Mouse (Mus musculus): ENCODE data around the gene Slc4a2. TPM values are rescaled to one million over a fixed set of nuclear protein-coding genes. Genes with fewer than 3 reads are reported as not detected.

The Slc4a2 gene
- polyA plus RNA-seq, 1 experiment = 96.4 TPM

DNA sequence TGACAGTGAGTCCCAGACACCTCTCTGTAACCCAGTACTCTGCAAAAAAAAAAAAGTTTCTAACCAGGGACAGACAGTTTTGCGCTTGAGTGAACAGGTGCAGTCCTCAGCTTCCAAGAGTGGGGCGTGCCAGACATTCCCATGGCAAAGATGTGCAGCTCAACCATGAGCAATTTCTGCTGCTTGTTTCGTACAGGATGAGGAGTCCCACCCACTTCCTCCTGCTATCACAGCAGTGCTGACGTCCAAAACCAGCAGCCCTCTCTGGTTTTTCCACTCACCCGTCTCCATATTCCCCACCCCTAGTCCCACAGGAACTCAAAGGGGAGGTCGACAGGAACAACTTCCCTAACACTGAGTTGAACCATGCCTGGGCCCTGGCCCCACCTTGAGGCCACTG lies 39.2 kb upstream of the Slc4a2 start:
- Histone ChIP-seq H3ac (ENCODE audit: control insufficient read depth, insufficient read length) (no peak overlapping the region), H3K4me2 (ENCODE audit: low read depth) (peak overlapping the region; percentile 98), H3K4me3 (peak overlapping the region; percentile 30), H3K79me2 (ENCODE audit: control insufficient read depth, insufficient read depth) (no peaks in the 10 kb centered on the region), H3K36me3 (ENCODE audit: control insufficient read depth, insufficient read depth) (no peaks in the 10 kb centered on the region), H3K27me3 (ENCODE audit: control insufficient read depth, insufficient read depth, insufficient read length) (peaks cover 8% of the 10 kb centered on the region)
- TF ChIP-seq MAX (IDR thresholded peaks at IDR 0.05; ENCODE audit: low read depth) (no peak), MYOG (IDR thresholded peaks at IDR 0.05; ENCODE audit: control insufficient read depth in 1 of 3, insufficient read depth in 1 of 3, insufficient read length in 2 of 3, low read depth in 2 of 3) (peak in 2 of 3 experiments; percentile 58 to 82), E2F4 (IDR thresholded peaks at IDR 0.05; ENCODE audit: insufficient read depth) (no peak), TCF12 (IDR thresholded peaks at IDR 0.05; ENCODE audit: insufficient read depth, poor library complexity, severe bottlenecking) (peak; percentile 23), POLR2A (IDR thresholded peaks at IDR 0.05; ENCODE audit: insufficient read length, low read depth) (no peak), REST (IDR thresholded peaks at IDR 0.05; ENCODE audit: insufficient read depth, insufficient read length) (no peak), USF1 (IDR thresholded peaks at IDR 0.05; ENCODE audit: low read depth) (no peak), MYOD1 (IDR thresholded peaks at IDR 0.05; ENCODE audit: control insufficient read depth in 1 of 3, insufficient read length in 2 of 3, low read depth in 2 of 3) (peak; percentile 53 to 89 (median 73)), POLR2AphosphoS2 (IDR thresholded peaks at IDR 0.05; ENCODE audit: insufficient read length, low read depth) (no peak), TCF3 (IDR thresholded peaks at IDR 0.05; ENCODE audit: insufficient read length, low read depth) (no peak), CEBPB (IDR thresholded peaks at IDR 0.05; ENCODE audit: insufficient read depth, poor library complexity, severe bottlenecking) (0 out of 2 replicates have a peak, but pooled peaks have one; percentile 9), SRF (IDR thresholded peaks at IDR 0.05; ENCODE audit: control insufficient read depth, insufficient read length, low read depth) (no peak)

DNA sequence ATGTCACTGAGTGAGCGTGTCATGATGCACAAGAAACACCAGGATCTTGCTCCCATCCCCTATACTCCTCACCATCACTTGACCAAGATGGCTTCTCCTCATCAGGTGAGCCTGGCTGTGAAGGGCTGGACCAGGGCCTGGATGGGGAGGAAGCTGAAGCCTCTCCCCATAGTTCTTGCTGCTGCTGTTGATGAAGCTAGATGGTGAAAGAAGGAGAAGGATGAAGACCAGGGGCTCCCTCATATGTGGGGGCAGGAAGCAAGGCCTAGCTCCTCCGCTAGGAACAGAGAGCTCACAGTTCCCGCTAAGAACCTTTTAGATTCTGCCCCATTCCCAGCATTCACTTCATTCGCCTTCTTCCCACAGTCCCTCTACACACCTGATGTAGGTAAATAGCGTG lies 38.3 kb upstream of the Slc4a2 start:
- H3K4me2 ChIP-seq (ENCODE audit: low read depth) = no peak overlapping the region
- no peaks in the 10 kb centered on the region for H3K27me3 ChIP-seq (ENCODE audit: control insufficient read depth, insufficient read depth, insufficient read length)
- no peaks in the 10 kb centered on the region for H3K36me3 ChIP-seq (ENCODE audit: control insufficient read depth, insufficient read depth)
- H3ac ChIP-seq (ENCODE audit: control insufficient read depth, insufficient read length) = no peak overlapping the region
- no peak overlapping the region for H3K4me3 ChIP-seq
- no peak for TF ChIP-seq MYOD1 (IDR thresholded peaks at IDR 0.05; ENCODE audit: control insufficient read depth in 1 of 3, insufficient read length in 2 of 3, low read depth in 2 of 3)
- no peak for TF ChIP-seq CEBPB (IDR thresholded peaks at IDR 0.05; ENCODE audit: insufficient read depth, poor library complexity, severe bottlenecking)
- no peak for TF ChIP-seq TCF12 (IDR thresholded peaks at IDR 0.05; ENCODE audit: insufficient read depth, poor library complexity, severe bottlenecking)
- TF ChIP-seq MYOG (IDR thresholded peaks at IDR 0.05; ENCODE audit: control insufficient read depth in 1 of 3, insufficient read depth in 1 of 3, insufficient read length in 2 of 3, low read depth in 2 of 3) = no peak
- no peak for TF ChIP-seq POLR2A (IDR thresholded peaks at IDR 0.05; ENCODE audit: insufficient read length, low read depth)
- no peak for TF ChIP-seq USF1 (IDR thresholded peaks at IDR 0.05; ENCODE audit: low read depth)
- no peak for TF ChIP-seq POLR2AphosphoS2 (IDR thresholded peaks at IDR 0.05; ENCODE audit: insufficient read length, low read depth)
- TF ChIP-seq REST (IDR thresholded peaks at IDR 0.05; ENCODE audit: insufficient read depth, insufficient read length) = no peak
- TF ChIP-seq MAX (IDR thresholded peaks at IDR 0.05; ENCODE audit: low read depth) = no peak
- no peak for TF ChIP-seq SRF (IDR thresholded peaks at IDR 0.05; ENCODE audit: control insufficient read depth, insufficient read length, low read depth)
- no peak for TF ChIP-seq E2F4 (IDR thresholded peaks at IDR 0.05; ENCODE audit: insufficient read depth)
- TF ChIP-seq TCF3 (IDR thresholded peaks at IDR 0.05; ENCODE audit: insufficient read length, low read depth) = no peak
- no peaks in the 10 kb centered on the region for H3K79me2 ChIP-seq (ENCODE audit: control insufficient read depth, insufficient read depth)

DNA sequence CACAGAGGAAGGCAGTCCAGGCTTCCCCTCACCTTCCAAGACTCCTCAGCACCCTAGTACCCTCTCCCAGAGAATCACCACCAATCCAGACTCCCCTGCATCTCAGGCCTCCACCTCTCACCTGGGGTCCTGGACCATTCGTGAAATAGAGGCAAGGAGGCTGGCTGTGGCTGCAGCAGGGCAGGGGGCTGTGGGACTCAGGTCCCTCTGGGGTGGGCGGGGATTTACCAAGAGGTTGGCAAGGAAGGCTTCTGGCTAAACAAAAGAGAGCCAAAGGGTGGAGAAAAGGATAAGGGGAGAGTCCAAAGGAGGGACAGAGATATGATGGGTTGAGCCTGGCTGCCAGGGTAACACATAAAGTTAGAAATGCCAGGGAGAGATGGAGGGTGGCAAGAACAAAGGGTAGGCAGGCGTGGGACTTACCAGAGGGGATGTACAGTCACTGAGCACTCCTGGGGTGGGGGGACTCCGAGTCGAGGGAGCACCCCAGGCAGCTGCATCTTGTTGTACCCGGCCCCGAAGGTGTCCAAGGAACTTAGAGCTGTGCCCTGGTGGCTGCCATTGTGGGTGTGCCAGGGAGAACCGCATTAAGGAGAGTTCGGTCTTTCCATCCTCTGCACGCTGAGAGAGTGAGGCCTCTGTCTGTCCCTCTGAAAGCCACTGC lies 37.6 kb upstream of the Slc4a2 start:
- no peak overlapping the region for H3K4me3 ChIP-seq
- no peaks in the 10 kb centered on the region for H3K79me2 ChIP-seq (ENCODE audit: control insufficient read depth, insufficient read depth)
- no peak overlapping the region for H3ac ChIP-seq (ENCODE audit: control insufficient read depth, insufficient read length)
- H3K4me2 ChIP-seq (ENCODE audit: low read depth) = no peak overlapping the region
- TF ChIP-seq TCF12 (IDR thresholded peaks at IDR 0.05; ENCODE audit: insufficient read depth, poor library complexity, severe bottlenecking) (no peak), POLR2AphosphoS2 (IDR thresholded peaks at IDR 0.05; ENCODE audit: insufficient read length, low read depth) (no peak), SRF (IDR thresholded peaks at IDR 0.05; ENCODE audit: control insufficient read depth, insufficient read length, low read depth) (no peak), E2F4 (IDR thresholded peaks at IDR 0.05; ENCODE audit: insufficient read depth) (no peak), MYOG (IDR thresholded peaks at IDR 0.05; ENCODE audit: control insufficient read depth in 1 of 3, insufficient read depth in 1 of 3, insufficient read length in 2 of 3, low read depth in 2 of 3) (no peak), MYOD1 (IDR thresholded peaks at IDR 0.05; ENCODE audit: control insufficient read depth in 1 of 3, insufficient read length in 2 of 3, low read depth in 2 of 3) (no peak), REST (IDR thresholded peaks at IDR 0.05; ENCODE audit: insufficient read depth, insufficient read length) (no peak)
- no peaks in the 10 kb centered on the region for H3K36me3 ChIP-seq (ENCODE audit: control insufficient read depth, insufficient read depth)
- no peaks in the 10 kb centered on the region for H3K27me3 ChIP-seq (ENCODE audit: control insufficient read depth, insufficient read depth, insufficient read length)

DNA sequence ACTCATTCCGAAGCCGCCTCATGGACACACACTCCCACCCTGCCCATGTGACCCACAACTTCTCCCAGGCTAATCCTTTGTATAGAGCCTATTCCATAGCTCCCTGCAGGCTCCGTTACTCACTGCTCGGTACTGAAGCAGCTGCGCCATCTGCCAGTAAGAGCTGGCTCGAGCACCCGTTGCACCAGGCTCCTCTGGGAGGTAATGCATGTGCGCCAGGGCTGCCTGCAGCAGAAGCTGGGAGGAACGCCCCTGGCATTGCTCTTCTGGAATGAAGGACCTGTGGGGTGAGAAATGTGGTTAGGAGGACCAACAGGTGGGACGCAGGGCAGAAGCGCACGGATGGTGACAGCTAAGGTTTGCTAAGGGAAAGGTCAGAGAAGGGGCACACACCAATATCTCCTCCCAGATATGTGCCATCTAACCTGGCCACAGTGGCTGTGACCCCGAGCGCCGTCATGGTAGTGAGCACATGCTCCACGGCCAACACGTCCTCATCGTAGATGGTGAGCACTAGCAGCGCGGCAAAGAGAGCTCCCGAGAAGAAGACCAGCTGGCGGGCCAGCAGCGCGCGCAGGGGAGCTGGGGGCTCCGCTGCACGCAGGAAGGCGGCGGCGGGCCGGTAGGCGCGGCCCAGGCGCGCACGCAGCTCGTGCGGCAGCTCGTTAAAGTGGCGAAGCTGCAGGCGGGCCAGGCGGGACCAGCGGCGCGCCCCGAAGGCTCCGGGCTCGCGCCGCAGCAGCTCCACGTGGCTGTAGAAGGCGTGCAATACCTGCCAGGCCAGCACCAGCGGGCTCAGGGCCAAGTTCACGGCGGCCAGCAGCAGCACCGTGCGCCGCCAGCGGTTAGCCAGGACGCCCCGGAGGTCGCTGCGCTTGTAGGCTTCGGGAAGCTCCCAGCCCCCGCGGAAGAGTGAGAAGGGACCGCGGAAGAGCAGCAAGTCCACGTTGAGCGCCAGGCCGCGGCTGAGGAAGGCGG lies 36.1 kb upstream of the Slc4a2 start:
- H3K36me3 ChIP-seq (ENCODE audit: control insufficient read depth, insufficient read depth) = no peaks in the 10 kb centered on the region
- H3ac ChIP-seq (ENCODE audit: control insufficient read depth, insufficient read length) = peak overlapping the region; percentile 14
- no peaks in the 10 kb centered on the region for H3K79me2 ChIP-seq (ENCODE audit: control insufficient read depth, insufficient read depth)
- H3K4me3 ChIP-seq = no peak overlapping the region
- H3K27me3 ChIP-seq (ENCODE audit: control insufficient read depth, insufficient read depth, insufficient read length) = no peaks in the 10 kb centered on the region
- peak overlapping the region; percentile 35 for H3K4me2 ChIP-seq (ENCODE audit: low read depth)
- TF ChIP-seq MAX (IDR thresholded peaks at IDR 0.05; ENCODE audit: low read depth) = no peak
- no peak for TF ChIP-seq REST (IDR thresholded peaks at IDR 0.05; ENCODE audit: insufficient read depth, insufficient read length)
- TF ChIP-seq MYOG (IDR thresholded peaks at IDR 0.05; ENCODE audit: control insufficient read depth in 1 of 3, insufficient read depth in 1 of 3, insufficient read length in 2 of 3, low read depth in 2 of 3) = peak in 1 of 3 experiments; percentile 64
- TF ChIP-seq MYOD1 (IDR thresholded peaks at IDR 0.05; ENCODE audit: control insufficient read depth in 1 of 3, insufficient read length in 2 of 3, low read depth in 2 of 3) = peak in 2 of 3 experiments; percentile 28 to 29

Measured in myocyte (in vitro differentiated cells).